Mouse (Mus musculus) E14TG2a.4 (cell line): Measurements from ENCODE around the gene Aff3.

Source experiments
- CTCF ChIP-seq: conservative IDR thresholded peaks from 2 replicates; pipeline ENCODE4 v1.5.1; 2014; ENCODE audit warnings: low read length
- NANOG ChIP-seq: IDR thresholded peaks from 2 replicates; pipeline ENCODE4 v1.6.1; 2014; ENCODE audit warnings: borderline replicate concordance, low read length, mixed read lengths

GRCm38 (mm10) chr1:38140911-38141310, 523.8 kb downstream of the Aff3 start:
- TF ChIP-seq CTCF: no peak
- TF ChIP-seq NANOG: no peak
